Mouse (Mus musculus): Measurements from ENCODE around the gene Dnajb12. TPM values are rescaled to one million over a fixed set of nuclear protein-coding genes. Genes with fewer than 3 reads are reported as not detected.

The Dnajb12 gene
- total RNA-seq (2021) (10 to 100 TPM; 56.0 to 63.9 TPM), polyA plus RNA-seq (2012; rRNA removed) (48.8 and 67.3 TPM in 2 replicates)
- long read RNA-seq, transcript Dnajb12-204 (9 exons, 3,070 nt): major isoform, 28 of 67 reads
- long read RNA-seq, transcript Dnajb12-205 (9 exons, 3,041 nt): minor isoform, 15 of 67 reads
- long read RNA-seq, transcript Dnajb12-201 (9 exons, 2,238 nt): minor isoform, 15 of 67 reads
- long read RNA-seq, partial matches to known transcripts: 1 of 67 reads
- long read RNA-seq, other reads (novel, unspliced or antisense): 7 of 67 reads

- DNase-seq: peak; percentile 97
These were observed at the start of gene Dnajb12 for GRCm38 (mm10) chr10:59879255-59880028. Gene Dnajb12 (plus strand): TSS chr10:59879556.

GRCm38 (mm10) chr10:59829886-59830285 is 49.5 kb upstream of the Dnajb12 start:
- no peak for DNase-seq

GRCm38 (mm10) chr10:59831950-59832349 is 47.4 kb upstream of the Dnajb12 start:
- DNase-seq: no peak

- no peak for DNase-seq
These were observed 43.8 kb upstream of the Dnajb12 start for GRCm38 (mm10) chr10:59835301-59836155.

GRCm38 (mm10) chr10:59837490-59837889 is 41.9 kb upstream of the Dnajb12 start:
- DNase-seq: no peak

- no peak for DNase-seq
These were observed 37.9 kb upstream of the Dnajb12 start for GRCm38 (mm10) chr10:59841434-59841833.

GRCm38 (mm10) chr10:59843125-59843524 is 36.2 kb upstream of the Dnajb12 start:
- DNase-seq: peak; percentile 79

GRCm38 (mm10) chr10:59844686-59845085 is 34.7 kb upstream of the Dnajb12 start:
- peak; percentile 56 for DNase-seq

- DNase-seq: peak; percentile 44
These were observed 32.9 kb upstream of the Dnajb12 start for GRCm38 (mm10) chr10:59846416-59846815.

GRCm38 (mm10) chr10:59848079-59848877 is 31.1 kb upstream of the Dnajb12 start:
- DNase-seq: no peak

- no peak for DNase-seq
These were observed 30.4 kb upstream of the Dnajb12 start for GRCm38 (mm10) chr10:59848953-59849352.

- no peak for DNase-seq
These were observed 30.0 kb upstream of the Dnajb12 start for GRCm38 (mm10) chr10:59849371-59849770.

- DNase-seq: no peak
These were observed 22.2 kb upstream of the Dnajb12 start for GRCm38 (mm10) chr10:59857157-59857556.

- DNase-seq: peak; percentile 61
These were observed 18.7 kb upstream of the Dnajb12 start for GRCm38 (mm10) chr10:59860684-59861083.

GRCm38 (mm10) chr10:59861201-59861600 is 18.2 kb upstream of the Dnajb12 start:
- peak; percentile 56 for DNase-seq

GRCm38 (mm10) chr10:59862816-59863440 is 16.4 kb upstream of the Dnajb12 start:
- peak; percentile 57 for DNase-seq

- no peak for DNase-seq
These were observed 15.7 kb upstream of the Dnajb12 start for GRCm38 (mm10) chr10:59863620-59864019.

GRCm38 (mm10) chr10:59864232-59864875 is 15.0 kb upstream of the Dnajb12 start:
- no peak for DNase-seq

GRCm38 (mm10) chr10:59864884-59865726 is 14.3 kb upstream of the Dnajb12 start:
- peak; percentile 86 for DNase-seq

- DNase-seq: no peak
These were observed 11.1 kb upstream of the Dnajb12 start for GRCm38 (mm10) chr10:59868266-59868665.
